Mouse (Mus musculus): Measurements from ENCODE around the gene Pik3cb.

- TF ChIP-seq POLR2A (IDR thresholded peaks at IDR 0.05; ENCODE audit: control insufficient read depth, low read depth, low read length) (no peak), CTCF (IDR thresholded peaks at IDR 0.05; ENCODE audit: control insufficient read depth, insufficient read depth, insufficient replicate concordance, low read depth, low read length) (no peak)
Observed at GRCm38 (mm10) chr9:99183043-99183670, 42.7 kb upstream of the Pik3cb start.

Data from testis, adult 2 months (tissue).